Mouse (Mus musculus): Measurements from ENCODE around the gene Miga2.
A peak's percentile ranks its signal among the peaks of the same experiment; 100 is the strongest.

GRCm38 (mm10) chr2:30399191-30400171 lies 35.4 kb downstream of the Miga2 start:
- TF ChIP-seq CTCF (IDR thresholded peaks at IDR 0.05; ENCODE audit: low read depth) (peak; percentile 16; the same call in 1 of the 2 replicates), EP300 (optimal IDR thresholded peaks at IDR 0.05) (no peak)

Measured in stomach, postnatal 0 days (tissue).